Mouse (Mus musculus) ES-Bruce4 (cell line): Measurements from ENCODE around the gene Mier1. TPM values are rescaled to one million over a fixed set of nuclear protein-coding genes. Genes with fewer than 3 reads are reported as not detected.

Experiments
- H3K27ac ChIP-seq: 2 replicates; pipeline ENCODE4 v1.5.1; 2012; ENCODE audit warnings: low read length, inconsistent platforms; ENCODE audit not compliant: insufficient read depth
- H3K27me3 ChIP-seq: 2 replicates; pipeline ENCODE4 v1.6.1; 2012; ENCODE audit warnings: mild to moderate bottlenecking, low read length, inconsistent platforms; ENCODE audit not compliant: control insufficient read depth, poor library complexity, insufficient read depth, severe bottlenecking
- H3K36me3 ChIP-seq: 2 replicates; pipeline ENCODE4 v1.6.1; 2012; ENCODE audit warnings: inconsistent platforms, mild to moderate bottlenecking, low read length, moderate library complexity; ENCODE audit not compliant: control insufficient read depth, poor library complexity, insufficient read depth, severe bottlenecking
- H3K4me1 ChIP-seq: one replicate; pipeline ENCODE4 v1.8.1; 2011; ENCODE audit warnings: low read length; ENCODE audit not compliant: control insufficient read depth, insufficient read depth
- H3K4me3 ChIP-seq: 2 replicates; pipeline ENCODE4 v1.5.1; 2011; ENCODE audit warnings: low read depth, mild to moderate bottlenecking, low read length
- H3K9ac ChIP-seq: 2 replicates; pipeline ENCODE4 v1.6.1; 2012; ENCODE audit warnings: low read depth, mild to moderate bottlenecking, inconsistent platforms; ENCODE audit not compliant: poor library complexity, severe bottlenecking
- H3K9me3 ChIP-seq: replicated peaks from 2 replicates; pipeline ENCODE4 v1.6.1; 2012; ENCODE audit warnings: mild to moderate bottlenecking, low read length, inconsistent platforms; ENCODE audit not compliant: control insufficient read depth, poor library complexity, insufficient read depth, severe bottlenecking
- CTCF ChIP-seq: IDR thresholded peaks from one replicate; pipeline ENCODE4 v1.8.1; 2011; ENCODE audit warnings: low read depth, low read length
- EP300 ChIP-seq: IDR thresholded peaks from 2 replicates; pipeline ENCODE4 v1.6.1; 2011; ENCODE audit warnings: low read depth, low read length; ENCODE audit not compliant: insufficient read depth
- POLR2A ChIP-seq: IDR thresholded peaks from one replicate; pipeline ENCODE4 v1.8.1; 2011; ENCODE audit warnings: low read length; ENCODE audit not compliant: insufficient read depth
- polyA plus RNA-seq: library from polyadenylated mRNA; stranded (reverse); fragments of >200 nt; gene quantifications from 2 replicates; pipeline ENCODE4 v1.2.4, GENCODE M21; 2011; ENCODE audit warnings: low read depth; ENCODE audit not compliant: missing spikeins, insufficient read depth, insufficient read length

Gene Mier1
- 77.2 and 85.0 TPM in 2 replicates for polyA plus RNA-seq

- H3K4me1 ChIP-seq: peaks cover 2% of the 10 kb centered on the region
- peak within 1 kb of the TSS; percentile 84 for H3K4me3 ChIP-seq
- no peak for TF ChIP-seq CTCF
- peak; percentile 73 for TF ChIP-seq POLR2A
- H3K27me3 ChIP-seq: no peaks in the 10 kb centered on the region
- H3K9ac ChIP-seq: peak within 1 kb of the TSS; percentile 79
- no peaks in the 10 kb centered on the region for H3K9me3 ChIP-seq
- peaks cover 5% of the 10 kb centered on the region for H3K36me3 ChIP-seq
- peak within 1 kb of the TSS; percentile 68 for H3K27ac ChIP-seq
Measured at GRCm38 (mm10) chr4:103114184-103115111, at the start of gene Mier1, which contains the start of gene Wdr78. Gene Mier1, plus strand, starts transcription at chr4:103114390. Gene Wdr78, minus strand, starts transcription at chr4:103114555.

- no peak overlapping the region for H3K9ac ChIP-seq
- H3K27ac ChIP-seq: no peak overlapping the region
- no peak for TF ChIP-seq POLR2A
- no peak for TF ChIP-seq EP300
- no peak for TF ChIP-seq CTCF
- H3K9me3 ChIP-seq: no peaks in the 10 kb centered on the region
- no peak overlapping the region for H3K4me3 ChIP-seq
- peaks cover 1% of the 10 kb centered on the region for H3K4me1 ChIP-seq
- H3K36me3 ChIP-seq: no peaks in the 10 kb centered on the region
- H3K27me3 ChIP-seq: no peaks in the 10 kb centered on the region
Measured at GRCm38 (mm10) chr4:103064421-103064820, 49.8 kb upstream of the Mier1 start.

- Histone ChIP-seq H3K9ac (no peak overlapping the region), H3K4me1 (peaks cover 1% of the 10 kb centered on the region), H3K4me3 (no peak overlapping the region), H3K27me3 (no peaks in the 10 kb centered on the region), H3K27ac (no peak overlapping the region), H3K36me3 (no peaks in the 10 kb centered on the region), H3K9me3 (no peaks in the 10 kb centered on the region)
- TF ChIP-seq CTCF (no peak), POLR2A (no peak)
Measured at GRCm38 (mm10) chr4:103064976-103065375, 49.2 kb upstream of the Mier1 start.

GRCm38 (mm10) chr4:103067906-103068655 is 46.1 kb upstream of the Mier1 start:
- no peak for TF ChIP-seq EP300
- no peaks in the 10 kb centered on the region for H3K27me3 ChIP-seq
- no peak overlapping the region for H3K27ac ChIP-seq
- no peaks in the 10 kb centered on the region for H3K9me3 ChIP-seq
- H3K4me1 ChIP-seq: peaks cover 1% of the 10 kb centered on the region
- H3K4me3 ChIP-seq: no peak overlapping the region
- no peaks in the 10 kb centered on the region for H3K36me3 ChIP-seq
- no peak overlapping the region for H3K9ac ChIP-seq

- H3K9me3 ChIP-seq: no peaks in the 10 kb centered on the region
- H3K27ac ChIP-seq: no peak overlapping the region
- peaks cover 1% of the 10 kb centered on the region for H3K4me1 ChIP-seq
- H3K36me3 ChIP-seq: no peaks in the 10 kb centered on the region
- no peaks in the 10 kb centered on the region for H3K27me3 ChIP-seq
- no peak for TF ChIP-seq CTCF
- no peak for TF ChIP-seq EP300
- TF ChIP-seq POLR2A: no peak
- no peak overlapping the region for H3K4me3 ChIP-seq
- H3K9ac ChIP-seq: no peak overlapping the region
Measured at GRCm38 (mm10) chr4:103070631-103071030, 43.6 kb upstream of the Mier1 start.

- TF ChIP-seq CTCF (peak; percentile 26), POLR2A (no peak), EP300 (no peak)
- Histone ChIP-seq H3K4me3 (no peak overlapping the region), H3K9ac (no peak overlapping the region), H3K27me3 (no peaks in the 10 kb centered on the region), H3K36me3 (no peaks in the 10 kb centered on the region), H3K9me3 (no peaks in the 10 kb centered on the region), H3K27ac (no peak overlapping the region), H3K4me1 (no peaks in the 10 kb centered on the region)
Measured at GRCm38 (mm10) chr4:103085237-103085636, 29.0 kb upstream of the Mier1 start.
